ENCODE assay signal across 10 mouse cellular contexts in the genomic region with DNA sequence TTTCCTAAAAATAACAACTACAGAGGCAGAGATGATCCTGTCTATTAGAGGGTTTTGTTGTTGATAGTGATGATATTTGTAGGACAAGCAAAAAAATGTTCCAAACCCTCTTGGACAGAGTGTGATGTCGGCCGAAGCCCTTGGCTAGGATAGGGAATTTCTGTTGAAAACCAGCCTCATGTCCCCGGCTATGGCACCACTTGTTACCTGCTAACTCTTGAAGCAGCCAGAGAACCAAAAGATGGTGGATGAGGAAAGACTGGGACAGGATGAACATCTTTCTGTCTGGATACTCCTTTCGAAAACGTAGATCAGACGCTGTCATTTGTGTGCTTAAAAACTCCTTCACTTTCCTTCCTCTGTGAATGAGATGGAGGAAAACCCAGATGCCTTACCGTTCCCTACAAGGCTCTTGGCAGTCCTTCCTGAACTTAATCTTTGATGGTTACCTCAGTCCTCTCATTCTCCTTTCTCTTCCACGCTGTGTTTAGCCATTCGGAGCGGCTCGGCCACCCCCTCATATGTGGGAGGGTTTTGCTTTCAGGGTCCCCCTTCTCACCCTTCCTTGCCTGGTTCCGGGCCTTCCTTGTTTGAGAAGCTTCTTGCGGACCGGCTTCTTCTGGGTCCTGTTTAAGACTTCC. TPM values are rescaled to one million over a fixed set of nuclear protein-coding genes. Genes with fewer than 3 reads are reported as not detected.
DNase-seq lines count a peak whose midpoint lies in the region; ATAC-seq and TF ChIP-seq lines count a peak whose summit lies in the region.
"Had no signal": no experiment of that assay in that cellular context is flagged by ENCODE, and none has a peak within 500 bp of the region (broad histone marks: within the 10 kb centered on the region; RNA-seq: fewer than 3 reads in every experiment).

No protein-coding gene starts in this region.

- TF ChIP-seq CTCF in lung, embryonic 14.5 days (IDR thresholded peaks at IDR 0.05; ENCODE audit: low read depth): no peak

- H3K4me1 ChIP-seq in lung, embryonic 14.5 days (ENCODE audit: insufficient read depth): peaks cover 4% of the 10 kb centered on the region; the same call in 1 of the 2 replicates
- H3K4me1 ChIP-seq in embryonic facial prominence, embryonic 15.5 days: peaks cover 27% of the 10 kb centered on the region
- H3K4me1 ChIP-seq in intestine, embryonic 16.5 days (ENCODE audit: control insufficient read depth, insufficient read depth, low read length): peaks cover 17% of the 10 kb centered on the region
- 0 out of 2 replicates have a peak, but pooled peaks cover 14% of the 10 kb centered on the region for H3K4me1 ChIP-seq in neural tube, embryonic 14.5 days (ENCODE audit: control insufficient read depth, insufficient read depth, low read length)

- no peak for DNase-seq in lung, embryonic 14.5 days
- no peak for DNase-seq in lung, postnatal 14 days
- no peak for DNase-seq in thymus, postnatal 10 days (ENCODE audit: low spot score in 2 of 2)
- no peak for DNase-seq in gastrocnemius, postnatal 14 days
- DNase-seq in adipocyte (ENCODE audit: low spot score): no peak

- H3K4me2 ChIP-seq in lung, embryonic 14.5 days: peak overlapping the region; percentile 79
- H3K4me2 ChIP-seq in embryonic facial prominence, embryonic 15.5 days (replicated peaks): peak overlapping the region; percentile 87
- H3K4me2 ChIP-seq in intestine, embryonic 16.5 days (ENCODE audit: low read depth, low read length): peak overlapping the region; percentile 78
- H3K4me2 ChIP-seq in neural tube, embryonic 14.5 days (ENCODE audit: low read depth, low read length): peak overlapping the region; percentile 93

- peak overlapping the region; percentile 82 for H3K4me3 ChIP-seq in lung, embryonic 14.5 days (ENCODE audit: low read depth, low read length)
- H3K4me3 ChIP-seq in embryonic facial prominence, embryonic 15.5 days (replicated peaks): peak overlapping the region; percentile 94
- H3K4me3 ChIP-seq in intestine, embryonic 16.5 days (ENCODE audit: low read length): peak overlapping the region; percentile 87
- H3K4me3 ChIP-seq in neural tube, embryonic 14.5 days (ENCODE audit: low read depth, low read length): peak overlapping the region; percentile 91

- no peaks in the 10 kb centered on the region for H3K27me3 ChIP-seq in lung, embryonic 14.5 days (ENCODE audit: insufficient read depth, low read length)
- no peaks in the 10 kb centered on the region; the same call in 1 of the 2 replicates for H3K27me3 ChIP-seq in embryonic facial prominence, embryonic 15.5 days
- H3K27me3 ChIP-seq in intestine, embryonic 16.5 days (replicated peaks; ENCODE audit: control insufficient read depth, insufficient read depth, low read length): no peaks in the 10 kb centered on the region
- no peaks in the 10 kb centered on the region for H3K27me3 ChIP-seq in neural tube, embryonic 14.5 days (ENCODE audit: control insufficient read depth, insufficient read depth, low read length)

- H3K9ac ChIP-seq in lung, embryonic 14.5 days: peak overlapping the region; percentile 77
- H3K9ac ChIP-seq in embryonic facial prominence, embryonic 15.5 days: peak overlapping the region; percentile 90
- H3K9ac ChIP-seq in intestine, embryonic 16.5 days (ENCODE audit: low read depth, low read length): peak overlapping the region; percentile 88
- H3K9ac ChIP-seq in neural tube, embryonic 14.5 days (replicated peaks; ENCODE audit: low read depth, low read length): peak overlapping the region; percentile 88

- H3K36me3 ChIP-seq in lung, embryonic 14.5 days (ENCODE audit: insufficient read depth): no peaks in the 10 kb centered on the region
- no peaks in the 10 kb centered on the region for H3K36me3 ChIP-seq in embryonic facial prominence, embryonic 15.5 days
- H3K36me3 ChIP-seq in intestine, embryonic 16.5 days (ENCODE audit: control insufficient read depth, insufficient read depth, low read length): no peaks in the 10 kb centered on the region
- H3K36me3 ChIP-seq in neural tube, embryonic 14.5 days (ENCODE audit: control insufficient read depth, insufficient read depth, low read length): no peaks in the 10 kb centered on the region

- no peak for ATAC-seq in lung, embryonic 14.5 days (ENCODE audit: insufficient read depth)
- no peak for ATAC-seq in embryonic facial prominence, embryonic 15.5 days (ENCODE audit: insufficient number of reproducible peaks, low FRiP score, low TSS enrichment, low read depth)
- ATAC-seq in intestine, embryonic 16.5 days: no peak
- no peak for ATAC-seq in neural tube, embryonic 14.5 days (ENCODE audit: low read depth)

- H3K9me3 ChIP-seq in lung, embryonic 14.5 days (ENCODE audit: low read depth, low read length): no peaks in the 10 kb centered on the region
- no peaks in the 10 kb centered on the region for H3K9me3 ChIP-seq in embryonic facial prominence, embryonic 15.5 days (replicated peaks)
- H3K9me3 ChIP-seq in intestine, embryonic 16.5 days (ENCODE audit: control insufficient read depth, low read length): no peaks in the 10 kb centered on the region
- H3K9me3 ChIP-seq in neural tube, embryonic 14.5 days (ENCODE audit: control insufficient read depth, low read length): no peaks in the 10 kb centered on the region

- 59% methylated on average over 14 of the region's 14 CpGs for WGBS in lung, embryonic 14.5 days
- WGBS in embryonic facial prominence, embryonic 15.5 days: 54% methylated on average over 14 of the region's 14 CpGs
- 67% methylated on average over 14 of the region's 14 CpGs for WGBS in intestine, embryonic 16.5 days
- WGBS in neural tube, embryonic 14.5 days: 76% methylated on average over 14 of the region's 14 CpGs

- intact Hi-C loops in gastrocnemius, postnatal 14 days (cut with DNase I; ENCODE audit: low total_unique reads): no loop called here

- H3K27ac ChIP-seq in lung, embryonic 14.5 days (ENCODE audit: low read depth): no peak overlapping the region
- no peak overlapping the region for H3K27ac ChIP-seq in embryonic facial prominence, embryonic 15.5 days (replicated peaks)
- no peak overlapping the region for H3K27ac ChIP-seq in intestine, embryonic 16.5 days (ENCODE audit: low read length)
- no peak overlapping the region for H3K27ac ChIP-seq in neural tube, embryonic 14.5 days (ENCODE audit: low read depth, low read length)

RNA-seq across cellular contexts. Expression of gene Ptpra, which starts 1.1 kb away (rescaled TPM):
- polyA plus RNA-seq in lung, embryonic 14.5 days (2014; fragmentation: Nextera tagmentation; extraction: Ambion mirVana): 91.5 and 99.3 TPM in 2 replicates
- 108 TPM in 2 replicates for polyA plus RNA-seq in embryonic facial prominence, embryonic 15.5 days (2015; fragmentation: Nextera tagmentation; extraction: Ambion mirVana)
- 29.0 and 53.6 TPM in 2 replicates for polyA plus RNA-seq in intestine, embryonic 16.5 days (2015; fragmentation: Nextera tagmentation; extraction: Ambion mirVana)
- 164 and 165 TPM in 2 replicates for polyA plus RNA-seq in neural tube, embryonic 14.5 days (2014; fragmentation: Nextera tagmentation; extraction: Ambion mirVana)
- total RNA-seq in gastrocnemius, postnatal 14 days (2021): 10 to 100 TPM; 28.6 to 33.0 TPM

RNA-seq across cellular contexts. Expression of gene Pced1a, which starts 26.7 kb away (rescaled TPM):
- polyA plus RNA-seq in lung, embryonic 14.5 days (2014; fragmentation: Nextera tagmentation; extraction: Ambion mirVana): 10.8 and 13.5 TPM in 2 replicates
- polyA plus RNA-seq in embryonic facial prominence, embryonic 15.5 days (2015; fragmentation: Nextera tagmentation; extraction: Ambion mirVana): 19.5 and 20.0 TPM in 2 replicates
- 10.7 and 13.2 TPM in 2 replicates for polyA plus RNA-seq in intestine, embryonic 16.5 days (2015; fragmentation: Nextera tagmentation; extraction: Ambion mirVana)
- polyA plus RNA-seq in neural tube, embryonic 14.5 days (2014; fragmentation: Nextera tagmentation; extraction: Ambion mirVana): 10.8 and 11.5 TPM in 2 replicates
- 1 to 10 TPM; 3.2 to 4.5 TPM for total RNA-seq in gastrocnemius, postnatal 14 days (2021)

RNA-seq across cellular contexts. Expression of gene Vps16, which starts 27.1 kb away (rescaled TPM):
- 63.3 and 66.0 TPM in 2 replicates for polyA plus RNA-seq in lung, embryonic 14.5 days (2014; fragmentation: Nextera tagmentation; extraction: Ambion mirVana)
- polyA plus RNA-seq in embryonic facial prominence, embryonic 15.5 days (2015; fragmentation: Nextera tagmentation; extraction: Ambion mirVana): 84.4 and 103 TPM in 2 replicates
- 75.0 and 81.5 TPM in 2 replicates for polyA plus RNA-seq in intestine, embryonic 16.5 days (2015; fragmentation: Nextera tagmentation; extraction: Ambion mirVana)
- polyA plus RNA-seq in neural tube, embryonic 14.5 days (2014; fragmentation: Nextera tagmentation; extraction: Ambion mirVana): 76.4 and 81.7 TPM in 2 replicates
- total RNA-seq in gastrocnemius, postnatal 14 days (2021): 10 to 100 TPM; 17.2 to 17.3 TPM

RNA-seq across cellular contexts. Expression of gene Tmem239, which starts 44.9 kb away (rescaled TPM):
- polyA plus RNA-seq in lung, embryonic 14.5 days (2014; fragmentation: Nextera tagmentation; extraction: Ambion mirVana): not detected in 2 replicates
- not detected in 2 replicates for polyA plus RNA-seq in embryonic facial prominence, embryonic 15.5 days (2015; fragmentation: Nextera tagmentation; extraction: Ambion mirVana)
- not detected in 2 replicates for polyA plus RNA-seq in intestine, embryonic 16.5 days (2015; fragmentation: Nextera tagmentation; extraction: Ambion mirVana)
- polyA plus RNA-seq in neural tube, embryonic 14.5 days (2014; fragmentation: Nextera tagmentation; extraction: Ambion mirVana): not detected in 2 replicates
- total RNA-seq in gastrocnemius, postnatal 14 days (2021): not detected
- total RNA-seq: adrenal gland, postnatal 25 days; left cerebral cortex, postnatal 36 days had no signal

RNA-seq across cellular contexts. Expression of gene 1700020A23Rik, which starts 46.1 kb away (rescaled TPM):
- not detected in 2 replicates for polyA plus RNA-seq in lung, embryonic 14.5 days (2014; fragmentation: Nextera tagmentation; extraction: Ambion mirVana)
- 0.24 TPM in 1 of 2 replicates, not detected in the other for polyA plus RNA-seq in embryonic facial prominence, embryonic 15.5 days (2015; fragmentation: Nextera tagmentation; extraction: Ambion mirVana)
- 0.32 TPM in 1 of 2 replicates, not detected in the other for polyA plus RNA-seq in intestine, embryonic 16.5 days (2015; fragmentation: Nextera tagmentation; extraction: Ambion mirVana)
- 0.91 TPM in 1 of 2 replicates, not detected in the other for polyA plus RNA-seq in neural tube, embryonic 14.5 days (2014; fragmentation: Nextera tagmentation; extraction: Ambion mirVana)
- not detected for total RNA-seq in gastrocnemius, postnatal 14 days (2021)
- total RNA-seq: adrenal gland, postnatal 25 days; left cerebral cortex, postnatal 36 days had no signal
